Mouse (Mus musculus) lung, adult 2 months (tissue): ENCODE measurements around the gene Tmem177. TPM values are rescaled to one million over a fixed set of nuclear protein-coding genes. Genes with fewer than 3 reads are reported as not detected.

ENCODE experiments used
- DNase-seq: peaks from one replicate; pipeline ENCODE4 v3.0.0; 2022
- H3K4me1 ChIP-seq: fragments of 200-500 bp; 2 replicates; pipeline ENCODE4 v1.6.1; 2011; ENCODE audit warnings: low read length; ENCODE audit not compliant: control insufficient read depth, insufficient read depth
- H3K4me3 ChIP-seq: fragments of 200-500 bp; replicated peaks from 2 replicates; pipeline ENCODE3; 2011; ENCODE audit warnings: low read depth, mild to moderate bottlenecking, control low read depth, low read length; ENCODE audit errors: extremely low read depth
- CTCF ChIP-seq: fragments of 200-500 bp; IDR thresholded peaks from 2 replicates; pipeline ENCODE4 v1.5.1; 2011; ENCODE audit warnings: mild to moderate bottlenecking, low read length, control low read depth; ENCODE audit not compliant: insufficient read depth
- POLR2A ChIP-seq: fragments of 200-500 bp; IDR thresholded peaks from 2 replicates; pipeline ENCODE4 v1.6.1; 2011; ENCODE audit warnings: low read depth, mild to moderate bottlenecking, control low read depth, low read length, borderline replicate concordance; ENCODE audit errors: extremely low read depth
- WGBS: fragments of 180-500 bp; shearing (Covaris S2); methylation state at CpG from one replicate; pipeline ENCODE4 v1.1.7; 2018; 5-methylcytosine and 5-hydroxymethylcytosine counted together
- polyA plus RNA-seq: library from polyadenylated mRNA; depleted of rRNA; stranded (reverse); fragments of >200 nt; gene quantifications from 2 replicates; pipeline ENCODE4 v1.2.3, GENCODE M21; 2012; rRNA removed

Gene Tmem177
- polyA plus RNA-seq, 1 experiment, result 4.3 TPM

DNA sequence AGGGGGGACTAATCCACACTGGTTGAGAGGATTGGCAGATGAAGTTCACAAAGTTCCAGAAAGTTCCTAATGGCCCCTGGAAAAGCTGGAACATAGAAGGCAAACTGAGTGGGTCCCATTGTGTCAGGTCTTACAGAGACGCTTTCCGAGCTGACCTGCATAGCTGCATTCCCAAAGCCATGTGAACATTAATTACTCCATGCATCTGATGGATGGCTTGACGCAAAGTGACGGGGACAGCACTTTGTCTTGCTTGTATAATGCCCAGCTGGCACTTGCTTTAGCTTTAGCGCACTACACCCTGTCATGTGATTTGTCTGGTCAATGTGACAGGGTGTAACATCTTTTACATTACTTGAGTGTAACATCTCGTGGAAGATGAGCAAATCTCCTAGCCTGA is 47.7 kb downstream of the Tmem177 start:
- DNase-seq, result no peak
- no peaks in the 10 kb centered on the region for H3K4me1 ChIP-seq
- H3K4me3 ChIP-seq, result no peak overlapping the region
- WGBS, result 85% methylated on average over 6 of the region's 6 CpGs
- TF ChIP-seq CTCF (no peak), POLR2A (no peak)

DNA sequence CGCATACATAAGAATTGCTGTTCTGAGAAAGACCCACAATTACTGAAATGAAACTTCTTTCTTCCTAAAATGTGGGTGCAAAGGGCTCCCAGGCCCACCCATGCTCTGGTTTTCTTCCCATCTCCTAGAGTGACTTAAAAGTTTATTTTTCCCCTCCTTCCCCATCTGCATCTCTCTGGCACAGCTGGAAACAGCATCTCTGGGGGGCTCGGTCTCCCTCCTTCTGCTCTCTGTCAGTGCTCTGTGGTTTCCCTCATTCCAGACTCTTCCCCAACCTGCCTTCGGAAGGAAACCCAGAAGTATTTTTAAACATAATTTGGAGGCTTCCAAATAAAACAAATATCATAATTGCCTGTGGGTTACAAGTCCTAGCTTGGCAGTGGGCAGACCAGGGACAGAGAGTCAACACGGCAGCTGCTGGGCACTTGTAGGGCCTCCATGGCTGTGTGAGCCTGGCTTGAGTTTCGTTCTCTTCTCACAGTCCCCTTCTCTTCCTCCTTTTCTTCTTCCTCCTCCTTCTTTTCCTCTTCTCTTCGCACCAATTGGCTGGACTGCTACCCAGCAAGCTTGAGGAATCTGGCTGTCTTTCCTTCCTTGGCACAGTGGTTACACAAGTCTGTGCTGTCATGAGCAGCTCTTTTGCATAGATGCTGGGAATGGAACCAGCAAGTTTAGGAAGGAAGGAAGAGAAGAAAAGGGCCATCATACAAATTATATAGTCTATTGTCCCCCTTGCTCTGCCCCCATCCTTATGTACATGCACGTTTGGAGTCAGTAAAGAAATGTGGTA is 49.3 kb downstream of the Tmem177 start:
- WGBS, result 59% methylated on average over 7 of the region's 7 CpGs
- Histone ChIP-seq H3K4me1 (no peaks in the 10 kb centered on the region), H3K4me3 (no peak overlapping the region)
- TF ChIP-seq CTCF (no peak), POLR2A (no peak)
- DNase-seq, result no peak

DNA sequence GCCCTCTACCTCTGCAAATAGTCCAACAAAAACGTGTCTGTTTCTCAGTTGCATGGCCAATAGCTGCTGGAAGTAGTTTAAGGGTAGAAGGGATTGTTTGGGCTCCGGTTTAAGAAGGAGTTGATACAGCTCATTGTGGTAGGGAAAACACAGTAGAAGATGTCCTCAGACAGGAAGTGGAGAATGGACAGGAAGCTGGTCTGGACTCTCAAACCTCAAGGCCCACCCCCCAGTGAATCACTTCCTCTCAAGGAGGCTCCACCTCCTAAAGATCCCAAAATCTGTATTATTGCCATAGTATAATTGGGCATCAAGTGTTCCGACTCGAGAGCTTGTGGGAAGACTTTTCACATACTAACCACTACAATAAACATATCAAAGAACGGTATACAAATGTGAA is 53.4 kb downstream of the Tmem177 start:
- no peak for TF ChIP-seq CTCF
- no peak for TF ChIP-seq POLR2A
- Histone ChIP-seq H3K4me1 (no peaks in the 10 kb centered on the region), H3K4me3 (no peak overlapping the region)
- 73% methylated on average over 5 of the region's 5 CpGs for WGBS
- DNase-seq, result no peak

Other genes with a start within 250 kb of the Tmem177 start
- gene Ptpn4, start 75.6 kb downstream of the Tmem177 start, polyA plus RNA-seq, result 3.9 and 4.2 TPM in 2 replicates
- 0.66 and 0.69 TPM in 2 replicates for gene Cfap221, start 84.0 kb upstream of the Tmem177 start, polyA plus RNA-seq
- gene Sctr, start 93.7 kb upstream of the Tmem177 start, polyA plus RNA-seq, result 0.33 and 0.63 TPM in 2 replicates
- 78.9 and 80.0 TPM in 2 replicates for gene Tmem37, start 160.9 kb upstream of the Tmem177 start, polyA plus RNA-seq
- 193 and 281 TPM in 2 replicates for gene Dbi, start 207.9 kb upstream of the Tmem177 start, polyA plus RNA-seq
- gene 3110009E18Rik, start 208.0 kb upstream of the Tmem177 start, polyA plus RNA-seq, result 1.5 and 1.7 TPM in 2 replicates